In the genomic region with DNA sequence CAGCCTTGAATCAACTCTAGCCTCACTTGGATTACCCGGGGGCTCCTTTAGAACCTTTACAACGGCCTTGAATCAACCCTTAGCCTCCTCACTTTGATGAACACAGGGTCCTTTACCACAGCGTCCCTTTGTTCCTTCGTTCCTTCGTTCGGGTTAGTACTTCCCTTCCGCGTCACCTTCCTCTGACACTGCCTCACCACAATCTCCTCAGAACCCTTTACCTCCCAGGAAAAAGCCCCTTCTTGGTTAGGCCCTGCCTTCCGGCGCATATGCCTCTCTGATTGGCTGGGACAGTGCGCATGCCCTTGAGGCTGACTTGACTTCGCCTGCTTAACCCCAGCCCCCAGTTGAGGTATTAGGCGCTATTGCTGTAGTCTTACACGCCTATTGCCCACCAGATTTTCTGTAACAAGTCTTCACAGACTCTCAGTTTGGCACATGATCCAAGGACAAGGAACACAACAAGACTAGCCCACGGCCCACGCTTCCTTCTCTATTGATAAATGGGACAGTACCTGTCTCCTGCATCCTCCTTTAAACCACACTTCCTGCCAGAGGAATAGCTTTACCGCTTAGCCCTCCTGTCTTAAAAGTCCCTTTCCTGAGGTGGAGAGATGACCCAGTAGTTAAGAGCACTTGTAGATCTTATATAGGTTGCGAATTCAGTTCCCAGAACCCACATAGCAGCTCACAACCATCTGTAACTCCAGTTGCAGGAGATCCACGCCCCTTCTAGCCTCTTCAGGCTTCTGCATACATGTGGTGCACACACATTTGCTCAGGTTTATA, we compare ENCODE assay signal across 11 mouse cellular contexts. TPM values are rescaled to one million over a fixed set of nuclear protein-coding genes. Genes with fewer than 3 reads are reported as not detected.
DNase-seq lines count a peak whose midpoint lies in the region; ATAC-seq and TF ChIP-seq lines count a peak whose summit lies in the region.
"Not testable (repeated sequence)": the region's sequence is repeated elsewhere in the genome, so short reads cannot be mapped to it uniquely, and the experiment has no call there.
"Had no signal": no experiment of that assay in that cellular context is flagged by ENCODE, and none has a peak within 500 bp of the region (broad histone marks: within the 10 kb centered on the region; RNA-seq: fewer than 3 reads in every experiment).

A gene (minus strand): TSS at position 212 of the 789 bp plus-strand sequence.

- H3K4me1 ChIP-seq in thymus, adult 2 months (replicated peaks; ENCODE audit: control insufficient read depth, insufficient read depth, low read length) = not testable (repeated sequence)

- peak; percentile 67 for DNase-seq in CD4-positive, CD25-positive, alpha-beta regulatory T cell, adult 2 months (ENCODE audit: low read depth, low spot score)
- peak; percentile 69 for DNase-seq in induced T-regulatory cell, adult 2 months (ENCODE audit: low read depth)
- DNase-seq in splenic B cell, adult 2 months (ENCODE audit: low read depth, low spot score) = peak; percentile 4
- DNase-seq in thymus, adult 2 months = peak; percentile 49
- peak; percentile 46 to 47 for DNase-seq in thymus, postnatal 36 days

- ATAC-seq in activated CD4-positive, CD25-positive, alpha-beta regulatory T cell, adult 4 months = peak; percentile 72
- not testable (repeated sequence) for ATAC-seq in monocyte, adult 5-6 weeks (replicated peaks; ENCODE audit: insufficient number of reproducible peaks, low FRiP score, low TSS enrichment, poor library complexity, severe bottlenecking)

- TF ChIP-seq POLR2A in thymus, adult 2 months (IDR thresholded peaks at IDR 0.05; ENCODE audit: control insufficient read depth, extremely low read depth, insufficient read depth, low read length, poor library complexity) = not testable (repeated sequence)

- not testable (repeated sequence) for H3K36me3 ChIP-seq in splenic B cell, adult 2 months (ENCODE audit: control insufficient read depth, insufficient read depth, low read length, poor library complexity, severe bottlenecking); thymus, adult 2 months (ENCODE audit: control insufficient read depth, insufficient read depth, low read length)

- TF ChIP-seq CTCF in thymus, adult 2 months (IDR thresholded peaks at IDR 0.05; ENCODE audit: borderline replicate concordance, control insufficient read depth, extremely low read depth, insufficient read depth, low read length, poor library complexity) = not testable (repeated sequence)

- peak within 1 kb of the TSS; percentile 42 for H3K4me3 ChIP-seq in thymus, adult 2 months (ENCODE audit: control insufficient read depth, insufficient read depth, low read length)

- H3K27ac ChIP-seq in thymus, adult 2 months (ENCODE audit: control insufficient read depth, insufficient read depth, low read length) = not testable (repeated sequence)

- H3K27me3 ChIP-seq in splenic B cell, adult 2 months (ENCODE audit: control insufficient read depth, insufficient read depth, low read length, poor library complexity, severe bottlenecking); thymus, adult 2 months (ENCODE audit: control insufficient read depth, insufficient read depth, low read length): not testable (repeated sequence)

- WGBS in thymus, adult 2 months = 13% methylated on average over 19 of the region's 19 CpGs

RNA-seq across cellular contexts. Expression of the gene that starts here (rescaled TPM):
- 100 to 1,000 TPM; 122 to 127 TPM for polyA plus RNA-seq in activated CD4-positive, CD25-positive, alpha-beta regulatory T cell, adult 4 months (2017; shearing (Covaris generic))
- total RNA-seq in monocyte, adult 5-6 weeks (2017) = 10.5 to 20.8 TPM (median 17.3 TPM) in 3 replicates
- 4.0 and 7.7 TPM in 2 replicates for polyA plus RNA-seq in thymus, adult 2 months (2012; rRNA removed)
- total RNA-seq: adrenal gland, postnatal 25 days; forebrain, postnatal 0 days; gastrocnemius, adult 18-20 months had no signal
- polyA plus RNA-seq: adrenal gland, adult 2 months; forebrain, postnatal 0 days had no signal

Comparison
In these comparisons a context has a peak if more than half of its experiments do, and no peak if none do; other contexts are left out.
1. RNA of the gene that starts here (polyA plus RNA-seq): 122 to 127 TPM in activated CD4-positive, CD25-positive, alpha-beta regulatory T cell, adult 4 months; 4.0 to 7.7 TPM in thymus, adult 2 months; every median in the first group is over 10 times any median in the second.
2. DNase-seq: peak in every context shown above with its lines; median percentile 69 in induced T-regulatory cell, adult 2 months; 67 in CD4-positive, CD25-positive, alpha-beta regulatory T cell, adult 2 months; 49 in thymus, adult 2 months; 46 in thymus, postnatal 36 days; 4 in splenic B cell, adult 2 months.